Mouse (Mus musculus): ENCODE data around the gene Cmtm2b.
A peak's percentile ranks its signal among the peaks of the same experiment; 100 is the strongest.

The Cmtm2b gene

DNA sequence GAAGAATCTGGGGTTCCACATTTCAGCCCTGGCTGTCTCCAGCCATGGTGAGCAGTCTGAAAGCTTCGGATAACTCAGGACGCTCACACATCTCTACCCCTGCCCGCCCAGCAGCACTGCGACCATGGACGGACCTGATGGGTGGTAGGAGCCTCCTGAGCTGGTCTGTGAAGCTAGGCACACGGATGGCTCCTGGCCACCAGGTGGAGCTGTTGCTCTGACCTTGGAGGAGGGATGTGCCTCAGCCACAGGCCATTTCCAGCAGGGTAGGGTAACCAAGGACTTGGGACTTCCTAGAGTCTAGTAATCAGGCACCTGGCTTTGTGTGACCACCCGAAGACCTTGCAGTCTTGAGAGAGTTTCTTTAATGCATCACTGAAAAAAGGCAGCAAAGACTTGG lies 21.9 kb downstream of the Cmtm2b start:
- peak; percentile 89 for DNase-seq

DNA sequence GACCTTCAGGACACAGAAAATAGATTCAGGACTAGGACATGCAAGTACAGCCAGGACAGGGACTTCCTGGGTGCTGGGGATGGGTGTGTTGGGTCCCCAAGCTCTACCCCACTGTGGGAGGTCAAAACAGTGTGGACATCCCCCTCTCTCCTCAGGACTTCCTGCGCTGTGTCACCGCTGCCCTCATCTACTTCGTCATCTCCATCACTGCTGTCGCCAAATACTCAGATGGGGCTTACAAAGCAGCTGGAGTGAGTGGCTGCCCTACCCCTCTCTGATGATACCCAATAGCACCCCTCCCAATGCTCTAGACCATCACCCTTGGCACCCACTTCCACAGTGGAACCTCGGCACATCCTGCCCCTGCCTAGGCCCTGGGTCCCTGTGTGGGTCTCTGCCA lies 22.6 kb downstream of the Cmtm2b start:
- no peak for DNase-seq

DNA sequence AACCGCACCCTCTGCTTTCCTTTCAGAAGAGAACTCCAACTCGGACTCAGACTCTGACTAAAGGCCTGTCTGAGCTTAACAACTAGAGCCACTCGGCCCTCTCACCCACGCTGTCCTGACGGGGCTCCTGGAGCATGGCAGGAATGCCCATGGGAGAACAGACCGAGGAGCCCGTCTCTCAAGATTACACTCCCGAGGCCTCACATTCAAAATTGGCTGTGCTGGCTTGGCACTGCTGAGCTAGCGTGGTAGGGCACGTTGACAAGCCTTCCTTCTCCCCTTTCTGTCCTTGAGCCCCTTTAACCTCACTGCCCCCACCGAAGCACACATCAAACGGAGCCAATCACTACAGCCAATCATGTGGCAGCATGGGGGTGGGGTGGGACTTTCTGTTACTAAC lies 24.7 kb downstream of the Cmtm2b start:
- no peak for DNase-seq

DNA sequence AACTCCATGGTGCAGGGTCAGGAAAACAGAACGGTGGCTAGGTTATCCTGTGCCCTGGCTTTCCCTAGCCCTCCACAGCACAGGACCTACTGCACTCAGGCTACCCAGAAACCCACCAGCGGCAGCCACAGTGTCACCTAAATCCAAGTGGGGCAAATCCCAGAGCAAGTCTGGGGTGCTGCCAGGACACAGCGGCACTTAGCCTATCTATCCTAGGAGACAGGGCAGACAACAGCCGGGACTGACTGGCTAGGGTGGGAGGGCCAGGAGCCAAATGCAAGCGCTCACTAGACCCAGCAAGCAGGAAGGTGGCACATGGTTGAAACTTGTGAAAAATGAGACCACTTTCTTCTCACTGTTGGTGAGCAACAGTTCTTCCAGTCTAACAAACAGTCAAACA lies 26.9 kb downstream of the Cmtm2b start:
- no peak for DNase-seq

DNA sequence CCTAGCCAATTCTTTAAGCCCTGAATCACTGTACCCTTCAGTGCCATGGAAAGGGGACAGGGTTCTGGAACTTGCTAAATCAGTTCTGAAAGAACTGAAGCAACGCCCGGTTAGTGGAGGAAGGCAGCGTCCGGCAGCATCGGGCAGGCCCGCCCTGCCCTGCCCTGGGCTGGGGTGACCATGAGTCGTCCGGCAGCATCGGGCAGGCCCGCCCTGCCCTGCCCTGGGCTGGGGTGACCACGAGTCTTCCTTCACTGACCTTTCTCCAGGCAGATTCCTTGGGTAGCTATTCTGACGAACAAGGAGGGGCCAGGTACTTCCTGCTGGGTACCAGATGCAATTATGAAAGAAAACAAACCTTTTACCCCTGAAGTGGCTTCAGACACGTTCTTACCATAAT lies 28.0 kb downstream of the Cmtm2b start:
- no peak for DNase-seq

DNA sequence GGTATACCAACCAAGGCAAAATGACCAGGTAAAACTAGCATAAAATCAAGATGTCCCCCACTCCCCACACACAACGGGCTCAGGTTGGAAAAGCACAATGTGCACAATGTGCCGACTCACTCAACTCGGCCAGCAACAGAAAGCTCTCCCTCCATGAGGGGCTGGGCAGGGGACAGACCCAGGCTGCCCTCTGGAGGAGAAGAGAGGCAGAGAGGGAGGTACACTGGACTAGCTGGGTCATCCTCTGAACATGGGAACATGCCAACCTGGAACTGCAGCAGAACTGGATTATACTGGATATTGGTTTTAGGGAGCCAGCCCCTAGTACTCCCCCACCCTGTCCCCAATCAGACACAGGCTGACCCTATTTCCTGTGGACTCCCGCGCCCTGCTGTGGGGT lies 31.2 kb downstream of the Cmtm2b start:
- no peak for DNase-seq

DNA sequence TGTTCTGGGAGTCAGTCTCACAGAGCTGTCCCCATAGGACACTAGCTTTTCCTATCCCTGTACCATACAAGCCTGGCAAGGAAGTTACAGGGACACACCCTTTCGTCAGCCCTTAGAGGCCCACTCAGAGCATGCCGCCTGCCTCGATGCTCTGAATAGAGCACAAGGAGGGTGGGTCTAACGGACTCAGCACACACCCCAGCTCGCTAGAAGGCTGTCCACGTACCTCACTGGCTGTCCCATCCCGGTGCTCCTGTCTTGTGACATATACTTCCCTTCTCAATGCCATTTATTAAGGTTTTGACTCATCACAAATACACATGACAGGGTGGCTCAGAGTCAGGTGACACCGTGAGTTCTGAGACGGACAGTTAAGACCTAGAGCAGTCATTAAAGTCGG lies 32.5 kb downstream of the Cmtm2b start:
- DNase-seq = no peak

DNA sequence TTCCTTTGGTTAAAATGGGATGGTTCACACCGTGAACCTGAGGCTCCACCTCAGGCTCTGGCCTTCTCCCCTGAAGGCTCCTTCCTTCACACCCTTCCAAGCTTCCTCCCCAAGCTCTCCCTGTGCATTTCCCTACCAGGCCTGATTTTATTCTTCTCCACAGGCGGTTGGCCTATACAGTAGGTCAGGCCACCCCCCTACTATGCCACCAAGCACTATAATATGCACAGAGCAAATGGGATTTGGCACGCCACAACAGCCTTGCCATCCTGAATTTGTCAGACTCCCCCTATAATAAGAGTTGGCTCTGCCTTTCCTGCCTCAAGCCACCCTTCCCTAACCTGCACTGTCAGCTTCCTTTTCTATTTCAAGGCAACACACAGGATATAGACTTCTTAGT lies 36.6 kb downstream of the Cmtm2b start:
- no peak for DNase-seq

DNA sequence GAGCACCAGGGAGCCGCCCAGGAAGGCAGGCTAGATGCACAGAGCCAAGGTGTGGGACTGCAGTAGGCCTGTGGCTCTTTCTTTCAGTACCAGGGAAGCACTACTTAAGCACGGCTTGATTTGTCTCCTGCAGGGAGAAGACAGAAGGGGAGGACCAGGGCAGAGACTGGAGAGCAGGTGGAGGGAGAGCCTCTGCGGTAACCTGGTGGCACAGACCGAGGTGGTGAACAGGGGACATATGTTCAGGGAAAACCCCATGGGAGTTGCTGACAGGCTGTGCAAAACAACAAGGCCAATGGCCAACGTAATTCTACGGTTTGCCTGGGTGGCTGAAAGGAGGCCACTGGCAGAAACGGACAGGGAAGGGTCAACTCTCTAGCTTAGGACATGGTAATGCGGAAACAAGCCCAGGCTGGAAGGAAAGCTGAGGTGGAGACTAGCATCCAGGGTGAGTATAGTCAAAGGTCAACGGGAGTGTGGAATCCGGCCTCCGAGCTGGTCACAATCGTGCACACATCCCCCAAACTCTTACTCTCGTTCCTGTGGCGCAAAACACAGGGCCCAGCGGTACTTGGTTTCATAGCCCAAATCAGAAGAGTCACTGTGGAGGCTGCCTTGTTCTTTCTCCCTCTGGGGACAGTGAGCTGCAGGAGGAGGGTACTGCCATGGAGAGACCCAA lies 37.9 kb downstream of the Cmtm2b start:
- DNase-seq = no peak

DNA sequence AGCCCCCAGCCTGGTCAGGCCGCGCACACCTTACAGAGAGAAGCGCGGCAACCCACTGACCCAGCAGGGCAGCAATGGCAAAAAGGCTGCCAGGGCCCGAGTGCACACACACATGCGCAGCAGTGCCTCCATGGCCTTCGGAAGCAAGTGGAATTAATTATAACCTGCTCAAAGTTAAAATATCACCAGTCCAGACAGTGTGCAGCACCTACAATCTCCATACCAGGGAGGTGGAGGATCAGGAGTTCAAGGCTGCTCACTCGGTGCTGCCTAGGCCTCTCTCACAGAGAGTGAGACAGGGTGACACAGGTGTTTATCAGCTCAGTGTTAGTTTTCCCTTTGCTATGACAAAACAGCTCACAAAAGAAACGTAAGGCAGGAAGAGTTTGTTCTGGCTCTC lies 43.7 kb downstream of the Cmtm2b start:
- DNase-seq = peak; percentile 28

DNA sequence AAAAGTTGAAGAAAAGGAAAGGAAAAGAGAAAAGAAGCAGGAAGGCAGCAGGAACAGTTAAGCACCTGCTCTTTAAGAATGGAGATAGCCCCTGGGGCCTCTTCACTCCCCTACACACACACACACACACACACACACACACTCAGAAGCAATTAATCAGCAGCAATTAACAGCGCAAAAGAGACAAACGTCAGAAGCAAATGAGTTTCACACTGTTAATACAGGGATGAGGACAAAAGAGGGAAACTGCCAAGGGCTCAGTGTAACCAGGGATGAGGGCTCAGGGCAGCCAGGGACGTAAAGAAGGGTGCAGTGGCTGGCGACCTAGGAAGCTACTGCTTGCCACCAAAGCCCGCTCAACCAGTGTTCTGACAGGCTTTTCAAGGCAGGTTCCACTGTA lies 45.4 kb downstream of the Cmtm2b start:
- no peak for DNase-seq

DNA sequence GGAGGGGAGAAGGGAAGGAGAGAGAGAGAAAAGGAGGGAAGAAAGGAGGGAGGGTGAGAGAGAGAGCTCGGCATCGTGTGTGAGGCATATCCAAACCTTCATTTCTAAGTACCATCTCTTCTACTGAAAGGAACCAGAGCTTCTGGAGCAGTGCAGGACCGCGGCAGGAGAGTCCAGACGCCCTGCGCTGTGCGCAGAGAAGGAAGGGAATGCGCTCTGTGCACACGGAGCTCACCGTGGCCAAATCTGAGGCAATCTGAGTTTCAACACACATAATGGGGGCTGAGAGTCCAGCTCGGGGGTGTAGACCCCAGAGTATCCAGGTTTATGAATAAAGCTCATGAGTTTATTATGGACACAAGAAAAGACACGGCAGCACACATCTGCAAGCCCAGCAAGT lies 47.6 kb downstream of the Cmtm2b start:
- no peak for DNase-seq

DNA sequence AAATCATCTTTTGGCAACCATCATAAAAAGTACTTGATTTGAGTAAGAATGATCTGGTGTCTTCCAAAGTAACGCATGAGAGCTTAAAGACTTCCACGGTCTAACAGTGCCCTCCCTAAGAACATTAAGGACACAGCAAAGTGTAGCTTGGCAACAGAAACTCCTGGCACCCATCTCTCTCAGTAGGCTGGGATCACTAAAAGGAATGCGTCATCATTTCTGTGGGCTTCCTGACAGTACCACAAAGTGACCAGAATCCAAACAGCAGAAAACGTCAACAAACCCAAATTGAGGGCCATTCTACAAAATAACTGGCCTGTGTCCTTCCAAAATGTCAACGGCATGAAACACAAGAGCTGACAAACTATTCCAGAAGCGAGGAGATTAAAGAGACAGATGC lies 48.0 kb downstream of the Cmtm2b start:
- DNase-seq = peak; percentile 21

DNA sequence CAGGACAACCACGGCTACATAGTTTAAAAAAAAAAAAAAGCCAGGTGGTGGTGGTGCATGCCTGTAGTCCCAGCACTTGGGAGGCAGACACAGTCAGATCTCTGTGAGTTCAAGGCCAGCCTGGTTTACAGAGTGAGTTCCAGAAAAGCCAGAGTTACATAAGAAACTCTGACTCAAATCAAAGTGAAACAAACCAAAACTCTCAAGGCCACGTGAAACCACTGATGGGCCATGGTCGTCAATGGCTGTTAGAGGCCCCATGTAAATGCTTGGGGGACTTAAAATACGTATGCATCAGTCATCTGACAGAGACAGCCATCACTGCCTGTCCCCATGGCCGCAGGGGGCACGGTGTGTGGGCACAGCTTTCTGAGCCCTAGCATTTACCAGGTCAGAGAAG lies 49.1 kb downstream of the Cmtm2b start:
- no peak for DNase-seq

DNA sequence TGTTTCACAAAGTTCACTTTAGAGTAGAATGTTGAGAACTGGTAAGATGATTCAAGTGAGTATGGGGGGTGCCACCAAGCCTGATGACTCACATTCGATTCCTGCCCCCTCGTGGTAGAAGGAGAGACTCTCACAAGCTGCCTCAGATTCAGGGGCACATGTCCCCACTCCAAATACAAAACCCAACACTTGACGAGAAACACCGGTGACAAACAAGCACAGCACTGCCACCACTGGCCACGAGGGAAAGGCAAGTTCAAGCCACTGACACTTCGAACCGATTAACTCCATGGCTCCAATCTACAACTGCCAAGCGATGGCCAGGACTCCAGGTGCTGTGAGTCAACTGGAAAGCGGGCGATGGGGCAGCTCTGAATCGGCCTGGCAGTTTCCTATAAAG lies 51.7 kb downstream of the Cmtm2b start:
- DNase-seq = peak; percentile 32

DNA sequence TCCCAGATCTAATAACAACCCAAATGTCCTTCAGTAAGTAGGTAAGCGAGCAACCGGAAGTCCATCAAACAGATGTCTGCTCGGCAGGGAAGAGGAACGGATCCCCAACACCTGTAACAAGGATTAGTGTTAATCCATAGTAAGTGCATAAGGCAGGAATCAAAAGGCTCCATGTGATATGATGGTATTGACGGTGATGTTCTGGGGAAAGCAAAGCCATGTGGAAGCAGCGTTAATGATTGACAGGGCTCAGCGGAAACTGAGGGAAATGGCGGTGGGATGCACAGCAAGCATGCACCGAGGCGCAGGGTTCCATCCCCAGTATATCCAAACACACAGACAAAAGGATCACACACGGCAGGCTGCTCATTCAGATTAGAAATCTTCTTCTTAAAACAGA lies 52.2 kb downstream of the Cmtm2b start:
- peak; percentile 17 for DNase-seq

DNA sequence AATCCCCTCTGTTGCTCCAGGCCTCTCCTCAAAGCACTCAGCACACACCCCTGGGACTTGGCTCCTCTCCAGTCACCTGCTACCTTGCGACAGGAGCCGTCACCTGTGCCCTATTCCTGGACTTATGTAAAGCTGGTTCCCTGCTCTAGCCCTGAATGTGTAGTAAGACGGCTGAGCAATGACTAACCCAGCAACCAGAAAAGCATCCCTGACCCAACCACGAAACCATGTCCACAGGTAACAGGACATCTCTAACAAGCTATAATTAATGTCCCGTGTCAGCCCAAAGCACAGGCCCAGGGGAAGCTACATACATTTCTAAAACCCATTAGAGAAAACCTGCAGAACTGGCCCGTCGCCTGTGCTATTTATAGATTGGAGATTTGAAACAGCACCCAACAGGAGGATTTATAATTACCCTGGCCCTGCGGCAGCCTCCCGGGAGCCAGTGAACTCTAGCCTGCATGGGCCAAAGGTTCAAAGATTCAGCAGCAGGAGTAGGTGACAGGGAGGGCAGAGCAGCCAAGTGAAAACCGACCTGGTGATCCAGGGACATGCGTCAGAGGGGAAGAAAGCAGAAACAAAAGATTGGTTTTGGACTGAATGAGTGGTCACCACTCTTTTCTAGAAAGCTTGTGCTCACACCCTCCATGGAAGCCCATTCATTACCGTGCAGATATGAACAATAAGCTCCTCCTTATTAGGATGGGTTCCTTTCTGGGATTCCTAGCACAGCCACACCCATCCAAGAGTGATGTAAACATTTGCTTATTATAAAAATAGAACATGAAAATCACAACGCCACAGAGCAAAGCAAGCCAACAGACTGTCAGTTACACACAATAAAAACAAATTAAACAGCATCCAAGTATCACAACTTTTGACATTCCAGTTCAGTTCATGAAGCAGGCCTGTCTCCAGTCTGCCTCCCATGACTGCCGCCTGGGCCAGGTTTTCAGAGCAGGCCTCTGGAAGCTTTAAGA lies 53.1 kb downstream of the Cmtm2b start:
- peak; percentile 89 for DNase-seq

DNA sequence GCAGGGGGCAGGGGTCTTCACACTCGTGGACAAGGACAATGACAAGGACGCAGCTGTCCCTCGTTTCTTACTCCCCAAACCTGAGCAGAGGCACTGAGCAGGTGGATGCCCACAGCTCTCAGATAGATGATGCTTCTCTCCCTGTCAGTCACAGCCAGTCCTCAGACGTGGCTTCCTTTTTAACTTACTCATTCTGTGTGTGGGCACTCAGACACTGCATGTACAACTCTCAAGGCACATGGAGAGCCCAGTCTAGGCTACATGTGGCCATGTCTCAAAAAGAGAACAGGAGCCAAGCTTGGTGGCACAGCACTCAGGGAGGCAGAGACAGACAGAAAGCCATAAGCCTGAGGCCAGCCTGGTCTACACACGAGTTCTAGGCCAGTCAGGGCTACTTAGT lies 53.9 kb downstream of the Cmtm2b start:
- DNase-seq = no peak

DNA sequence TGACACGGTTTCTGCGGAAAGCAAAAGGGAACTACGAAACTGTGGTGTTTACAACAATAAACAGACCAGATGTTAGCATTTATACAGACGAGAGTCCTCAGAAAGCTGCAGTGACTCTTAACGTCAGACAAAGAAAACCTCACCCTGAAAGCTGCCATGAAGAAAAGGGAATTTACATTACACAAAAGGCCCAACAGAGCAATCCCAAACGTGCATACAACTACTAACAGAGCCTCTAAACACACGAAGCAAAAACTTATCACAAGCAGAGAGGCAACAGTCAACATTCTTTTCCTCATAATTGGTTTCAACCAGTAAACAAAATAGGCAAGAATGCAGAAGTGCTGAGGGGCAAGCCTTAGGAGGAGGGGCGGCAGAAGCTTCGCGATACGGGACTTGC lies 54.6 kb downstream of the Cmtm2b start:
- DNase-seq = no peak

DNA sequence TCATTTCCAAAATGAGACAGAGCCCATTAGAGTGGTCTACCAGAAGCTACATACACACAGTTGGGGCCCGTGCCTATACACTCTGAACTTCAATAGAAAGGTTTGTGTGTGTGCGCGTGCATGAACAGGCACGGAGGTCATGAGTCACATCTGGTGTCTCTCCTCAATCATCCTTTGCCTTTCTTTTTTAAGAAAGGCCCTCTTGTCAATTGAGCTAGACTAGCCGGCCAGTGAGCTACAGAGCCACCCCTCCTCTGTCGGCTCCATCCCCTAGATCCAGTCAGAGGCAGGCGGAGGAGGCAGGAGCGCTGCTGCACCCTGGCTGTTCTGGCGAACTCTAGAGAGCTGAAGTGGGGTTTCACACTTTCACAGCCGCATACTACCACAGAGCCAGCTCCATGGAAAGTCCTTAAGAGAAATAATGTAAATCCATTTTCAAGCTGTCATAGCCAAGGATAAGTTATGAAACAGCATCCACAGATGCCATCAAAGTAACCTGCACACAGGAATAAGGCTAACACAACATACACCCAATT lies 57.3 kb downstream of the Cmtm2b start:
- DNase-seq = no peak

DNA sequence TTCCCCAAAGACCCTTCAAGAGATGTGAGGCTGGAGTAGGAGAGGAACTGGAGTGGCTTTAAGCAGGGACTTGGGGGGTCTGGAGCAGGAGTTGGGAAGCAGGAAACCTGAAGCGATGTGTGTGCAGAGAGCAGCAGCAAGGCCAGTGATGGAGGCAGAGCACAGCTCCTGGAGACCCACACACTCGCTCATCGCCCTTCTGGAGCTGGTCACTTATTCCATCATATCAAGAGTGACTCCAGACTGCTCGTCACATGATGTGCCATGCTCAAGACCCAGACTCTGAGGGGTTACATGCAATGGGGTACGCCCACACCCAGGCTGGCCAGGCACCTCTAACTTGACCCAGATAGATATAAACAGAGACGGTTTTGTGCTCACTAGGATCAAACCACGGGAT lies 58.2 kb downstream of the Cmtm2b start:
- no peak for DNase-seq

All from kidney, postnatal 14 days (tissue).